Mouse (Mus musculus): ENCODE results near the gene Atp2a2.
"Not testable (repeated sequence)": the region's sequence is repeated elsewhere in the genome, so short reads cannot be mapped to it uniquely, and the experiment has no call there.

The Atp2a2 gene

DNA sequence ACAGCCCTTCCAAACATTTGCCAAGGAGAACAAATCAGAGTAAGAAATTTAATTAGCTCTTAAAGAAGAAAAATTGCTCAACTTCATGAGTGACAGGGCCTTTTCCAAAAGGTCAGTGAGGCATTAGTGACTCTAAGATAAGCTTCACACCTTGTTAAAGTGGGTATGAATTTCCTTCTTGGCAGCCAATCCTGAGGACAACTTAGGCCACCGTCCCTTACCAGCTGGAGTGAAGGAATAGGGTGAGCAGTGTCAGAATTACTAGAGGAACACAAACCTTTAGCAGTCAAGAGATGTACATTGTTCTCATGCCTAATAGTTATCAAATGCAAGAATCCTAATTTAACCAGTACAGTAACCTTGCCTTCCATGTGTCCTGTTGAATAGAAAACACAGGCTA, 7.6 kb downstream of the Atp2a2 start:
- DNase-seq (ENCODE audit: low read depth, low spot score) = no peak

DNA sequence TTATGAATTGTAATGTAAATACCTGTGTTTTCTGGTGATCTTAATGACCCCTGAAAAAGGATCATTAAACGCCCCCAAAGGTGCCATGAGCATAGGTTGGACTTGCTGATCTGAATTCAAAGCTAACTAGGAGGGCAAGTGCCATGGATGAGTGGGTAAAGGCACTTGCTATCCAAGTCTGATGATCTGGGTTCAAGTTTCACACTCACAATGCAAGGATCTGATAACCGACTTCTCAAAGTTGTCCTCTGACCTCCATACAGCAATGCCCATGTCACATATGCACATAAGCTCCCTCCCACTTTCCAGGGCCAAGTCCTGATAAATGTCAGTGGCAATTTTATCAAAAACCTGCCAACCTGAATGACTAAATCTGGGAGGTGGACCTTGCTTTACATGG, 9.0 kb downstream of the Atp2a2 start:
- no peak for DNase-seq (ENCODE audit: low read depth, low spot score)

GRCm38 (mm10) chr5:122491385-122491784, 10.6 kb downstream of the Atp2a2 start:
- DNase-seq (ENCODE audit: low read depth, low spot score) = no peak

- DNase-seq (ENCODE audit: low read depth, low spot score) = no peak
Measured at GRCm38 (mm10) chr5:122490148-122490547, 11.9 kb downstream of the Atp2a2 start.

GRCm38 (mm10) chr5:122487825-122488224, 14.2 kb downstream of the Atp2a2 start:
- peak; percentile 43 for DNase-seq (ENCODE audit: low read depth, low spot score)

GRCm38 (mm10) chr5:122486243-122486642, 15.8 kb downstream of the Atp2a2 start:
- not testable (repeated sequence) for DNase-seq (ENCODE audit: low read depth, low spot score)

GRCm38 (mm10) chr5:122482733-122483391, 19.2 kb downstream of the Atp2a2 start:
- DNase-seq (ENCODE audit: low read depth, low spot score) = no peak

DNA sequence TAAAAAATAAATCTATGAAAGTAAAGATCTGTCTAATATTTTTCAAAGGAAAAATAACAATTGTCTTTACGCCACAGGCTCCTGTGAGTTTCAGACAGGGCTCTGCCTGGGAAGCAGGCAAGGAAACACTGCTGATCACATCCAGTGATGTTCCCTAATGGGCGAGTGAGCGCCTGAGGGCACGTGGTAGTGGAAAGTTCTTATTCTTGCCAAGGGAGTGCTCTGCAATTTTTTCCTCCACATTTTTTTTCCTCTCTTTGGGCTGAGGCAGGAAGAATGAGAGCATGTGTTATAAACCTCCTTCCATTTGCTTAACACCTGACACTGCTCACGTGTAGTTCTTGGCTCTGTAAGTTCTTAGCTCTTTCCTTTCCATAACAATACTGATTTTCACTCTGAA, 20.2 kb downstream of the Atp2a2 start:
- peak; percentile 37 for DNase-seq (ENCODE audit: low read depth, low spot score)

GRCm38 (mm10) chr5:122479131-122479530, 22.9 kb downstream of the Atp2a2 start:
- no peak for DNase-seq (ENCODE audit: low read depth, low spot score)

DNA sequence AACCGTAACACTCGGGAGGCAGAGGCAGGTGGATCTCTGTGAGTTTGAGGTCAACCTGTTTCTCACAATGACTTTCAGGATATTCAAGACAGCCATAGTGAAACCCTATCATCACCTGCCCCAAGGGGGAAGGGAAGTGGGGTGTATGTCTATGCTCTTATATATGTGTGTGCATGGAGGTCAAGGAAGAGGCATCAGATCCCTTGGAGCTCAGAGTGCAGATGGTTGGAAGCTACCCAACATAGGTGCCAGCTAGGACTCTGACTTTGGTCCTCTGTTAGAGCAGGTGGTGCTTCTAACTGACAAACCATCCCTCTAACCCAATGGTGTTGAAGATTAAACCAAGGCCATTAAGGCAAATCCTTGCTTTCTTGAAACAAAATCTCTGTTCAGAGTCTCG, 24.5 kb downstream of the Atp2a2 start:
- peak; percentile 52 for DNase-seq (ENCODE audit: low read depth, low spot score)

- DNase-seq (ENCODE audit: low read depth, low spot score) = no peak
Measured at GRCm38 (mm10) chr5:122476078-122476477, 25.9 kb downstream of the Atp2a2 start.

- DNase-seq (ENCODE audit: low read depth, low spot score) = no peak
Measured at GRCm38 (mm10) chr5:122474643-122475363, 27.2 kb downstream of the Atp2a2 start.

DNA sequence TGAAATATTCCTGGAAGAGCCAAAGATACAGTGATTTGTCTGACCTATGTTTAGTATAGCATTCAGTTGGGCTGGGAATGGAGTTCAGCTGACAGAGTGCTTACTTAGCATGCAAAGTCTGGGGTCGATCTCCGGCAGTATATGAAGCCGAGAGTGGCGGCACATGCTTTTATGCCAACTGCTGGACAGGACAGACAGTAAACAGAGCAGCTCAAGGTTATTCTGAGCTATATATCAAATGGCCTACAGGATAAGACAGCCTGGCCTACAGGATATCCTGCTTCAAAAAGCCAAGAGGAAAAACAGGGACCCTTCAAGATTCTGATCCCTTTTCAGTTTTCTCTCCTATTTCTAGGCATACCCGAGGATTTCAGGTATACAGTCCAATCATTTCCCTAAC, 30.4 kb downstream of the Atp2a2 start:
- DNase-seq (ENCODE audit: low read depth, low spot score) = no peak

DNA sequence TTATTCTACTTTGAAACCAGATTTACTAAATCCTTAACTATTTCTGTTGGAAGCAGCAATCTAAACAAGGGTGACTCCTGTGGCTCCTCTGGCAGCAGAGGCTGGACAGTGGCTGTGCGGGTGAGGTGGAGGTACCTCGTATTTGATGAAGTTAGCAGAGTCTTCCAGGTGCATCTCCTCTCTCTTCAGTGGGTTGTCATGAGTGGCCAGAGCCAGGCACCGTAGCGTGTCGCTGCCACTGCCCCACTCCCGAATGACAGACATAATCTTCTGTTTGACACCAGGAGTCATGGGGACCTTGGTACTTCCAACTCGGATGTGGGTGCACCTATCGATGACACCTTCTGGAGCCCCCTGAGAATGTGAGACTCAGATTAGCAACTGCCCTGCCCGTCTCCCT, 40.6 kb downstream of the Atp2a2 start:
- DNase-seq (ENCODE audit: low read depth, low spot score) = no peak

DNA sequence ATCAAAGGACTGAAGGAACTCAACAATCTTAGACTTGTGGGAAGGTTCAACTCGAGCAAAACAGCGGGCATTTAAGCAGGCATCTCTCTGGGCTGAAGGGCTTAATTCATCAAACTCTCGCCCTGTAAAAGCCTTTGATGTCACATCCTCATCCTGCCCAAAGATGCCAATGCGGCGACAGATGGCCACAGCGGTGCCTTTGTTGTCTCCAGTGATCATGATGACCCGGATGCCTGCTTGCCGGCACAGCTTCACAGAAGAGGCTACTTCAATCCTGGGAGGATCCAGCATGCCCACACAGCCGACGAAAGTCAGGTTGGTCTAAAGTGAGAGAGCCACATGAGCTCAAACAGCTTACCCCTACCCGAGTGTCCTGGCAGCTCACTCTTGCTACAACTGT, 41.4 kb downstream of the Atp2a2 start:
- peak; percentile 90 for DNase-seq (ENCODE audit: low read depth, low spot score)

GRCm38 (mm10) chr5:122459335-122459734, 42.7 kb downstream of the Atp2a2 start:
- peak; percentile 82 for DNase-seq (ENCODE audit: low read depth, low spot score)

- no peak for DNase-seq (ENCODE audit: low read depth, low spot score)
Measured at GRCm38 (mm10) chr5:122458066-122458465, 44.0 kb downstream of the Atp2a2 start.

DNA sequence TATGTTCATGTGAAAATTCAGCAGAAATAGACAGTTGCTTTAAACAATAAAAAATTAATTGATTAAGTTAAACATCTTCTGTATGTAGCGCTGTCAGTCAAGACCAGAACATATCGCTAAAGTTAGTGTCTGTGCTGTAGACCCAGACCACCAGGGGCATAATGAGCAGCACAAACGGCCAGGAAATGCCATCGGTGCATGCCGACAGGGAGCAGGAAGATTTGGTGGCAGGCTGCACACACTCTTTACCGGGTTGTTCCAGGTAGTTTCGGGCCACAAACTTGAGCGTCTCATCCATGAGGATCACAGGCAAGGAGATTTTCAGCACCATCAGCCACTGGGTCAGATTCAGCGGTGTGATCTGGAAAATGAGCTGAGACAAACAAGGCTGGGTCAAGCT, 45.0 kb downstream of the Atp2a2 start:
- DNase-seq (ENCODE audit: low read depth, low spot score) = not testable (repeated sequence)

- DNase-seq (ENCODE audit: low read depth, low spot score) = no peak
Measured at GRCm38 (mm10) chr5:122455584-122455983, 46.4 kb downstream of the Atp2a2 start.

GRCm38 (mm10) chr5:122454883-122455282, 47.1 kb downstream of the Atp2a2 start:
- no peak for DNase-seq (ENCODE audit: low read depth, low spot score)

DNA sequence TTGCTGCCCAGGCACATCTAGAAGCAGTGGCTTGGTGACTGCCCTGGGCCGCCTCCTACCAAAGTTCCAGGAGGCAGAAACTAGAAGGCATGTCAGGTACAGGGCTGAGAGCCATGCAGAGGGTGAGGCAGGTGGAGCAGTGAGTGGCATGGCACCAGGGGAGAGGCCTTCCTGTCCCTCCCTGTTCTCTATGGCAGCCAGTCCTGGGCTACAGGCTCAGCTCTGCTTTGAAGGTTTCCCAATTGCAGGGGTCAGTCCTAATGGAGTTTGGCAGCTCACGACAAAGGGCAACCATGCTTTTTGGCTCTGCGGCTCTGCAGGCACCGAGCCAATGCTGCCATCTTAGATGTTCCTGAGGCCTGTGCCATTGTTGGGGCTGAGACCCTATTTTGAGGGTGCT, 47.6 kb downstream of the Atp2a2 start:
- no peak for DNase-seq (ENCODE audit: low read depth, low spot score)

DNA sequence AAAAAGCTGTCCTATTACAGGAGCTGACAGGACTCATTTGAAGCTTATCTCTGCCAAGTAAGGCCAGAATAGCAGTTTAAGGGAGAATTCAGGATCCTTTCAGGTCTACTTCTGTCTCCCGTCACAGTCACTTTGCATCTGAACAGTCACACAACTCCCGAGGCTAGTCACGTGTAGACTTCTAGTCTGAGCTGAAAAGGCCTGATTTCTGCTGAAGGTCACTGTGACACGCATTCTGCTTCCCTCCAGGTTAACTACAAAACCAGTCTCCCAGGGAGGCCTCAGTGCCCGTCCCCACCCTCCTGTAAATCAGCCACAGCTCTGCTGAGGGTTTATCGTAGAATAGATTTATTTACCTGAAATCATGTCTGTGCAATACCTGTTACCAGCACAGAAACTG, 48.8 kb downstream of the Atp2a2 start:
- no peak for DNase-seq (ENCODE audit: low read depth, low spot score)

DNA sequence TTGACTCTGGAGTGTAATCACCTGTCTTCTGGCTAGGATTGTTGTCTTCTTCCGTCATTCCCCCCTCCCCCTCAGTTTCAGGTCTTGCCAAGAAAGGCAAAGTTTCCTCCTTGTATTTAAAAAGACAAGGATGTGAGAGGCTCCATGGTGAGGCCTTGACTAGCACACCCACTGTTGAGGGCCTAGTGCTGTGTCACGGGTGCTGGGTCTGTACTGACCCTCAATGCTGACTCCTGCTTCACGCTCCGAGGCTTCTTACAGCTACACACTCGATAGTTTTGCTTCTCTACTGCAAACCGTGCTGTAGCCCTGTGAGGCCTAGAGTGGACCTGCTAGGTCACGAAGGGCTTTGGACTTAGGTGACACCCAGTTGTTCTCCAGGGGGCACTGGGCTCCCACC, 49.8 kb downstream of the Atp2a2 start:
- DNase-seq (ENCODE audit: low read depth, low spot score) = no peak
